Mouse (Mus musculus): ENCODE results near the gene Rpl7a. TPM values are rescaled to one million over a fixed set of nuclear protein-coding genes. Genes with fewer than 3 reads are reported as not detected.

Gene Rpl7a
- polyA plus RNA-seq, 1 experiment: 639 TPM

DNA sequence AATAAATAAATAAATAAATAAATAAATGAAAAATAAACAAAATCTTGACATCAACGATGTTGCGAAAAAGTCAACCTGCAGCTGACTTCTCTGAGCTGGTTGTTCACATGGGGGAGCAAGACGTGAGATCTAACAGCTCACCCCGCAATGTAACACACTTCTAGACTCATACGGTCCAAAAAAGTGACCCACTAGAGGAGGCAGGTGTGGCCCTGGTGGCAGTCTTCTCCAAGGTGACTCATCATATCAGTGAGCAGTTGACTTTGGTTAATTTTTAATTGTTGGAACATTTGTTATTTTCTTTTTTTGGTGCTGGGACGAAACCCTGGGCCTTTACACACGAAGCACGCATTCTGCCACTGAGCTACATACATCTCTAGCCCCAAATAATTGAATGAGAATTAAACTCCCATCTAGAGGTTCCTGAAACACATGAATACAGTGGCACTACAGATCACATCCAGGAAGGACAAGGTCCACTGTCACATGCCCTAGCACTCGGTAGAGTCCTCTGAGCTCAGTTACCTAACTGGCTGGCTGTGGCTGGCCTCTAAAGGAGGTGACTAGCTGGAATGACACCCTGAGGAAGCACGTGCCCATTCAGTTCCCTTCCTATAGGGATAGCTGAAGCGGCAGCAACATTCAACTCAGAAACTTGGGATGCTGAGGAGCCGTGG is 46.4 kb downstream of the Rpl7a start:
- Histone ChIP-seq H3K4me1 (ENCODE audit: control insufficient read depth, insufficient read depth, insufficient read length, low read length) (peaks cover 15% of the 10 kb centered on the region; the same call in 1 of the 2 replicates), H3K36me3 (ENCODE audit: control insufficient read depth, insufficient read depth, low read length) (peaks cover 75% of the 10 kb centered on the region), H3K4me3 (ENCODE audit: low read depth, low read length) (no peak overlapping the region), H3K27ac (ENCODE audit: insufficient read depth, low read depth, low read length) (peak overlapping the region; percentile 95), H3K27me3 (ENCODE audit: control insufficient read depth, insufficient read depth, low read length) (no peaks in the 10 kb centered on the region)
- WGBS: 41% methylated on average over 12 of the region's 12 CpGs
- TF ChIP-seq POLR2A (IDR thresholded peaks at IDR 0.05; ENCODE audit: low read depth, low read length) (no peak), CTCF (IDR thresholded peaks at IDR 0.05; ENCODE audit: extremely low read depth, insufficient read length, insufficient replicate concordance, low read depth, low read length) (peak; percentile 1; the same call in 1 of the 2 replicates)

DNA sequence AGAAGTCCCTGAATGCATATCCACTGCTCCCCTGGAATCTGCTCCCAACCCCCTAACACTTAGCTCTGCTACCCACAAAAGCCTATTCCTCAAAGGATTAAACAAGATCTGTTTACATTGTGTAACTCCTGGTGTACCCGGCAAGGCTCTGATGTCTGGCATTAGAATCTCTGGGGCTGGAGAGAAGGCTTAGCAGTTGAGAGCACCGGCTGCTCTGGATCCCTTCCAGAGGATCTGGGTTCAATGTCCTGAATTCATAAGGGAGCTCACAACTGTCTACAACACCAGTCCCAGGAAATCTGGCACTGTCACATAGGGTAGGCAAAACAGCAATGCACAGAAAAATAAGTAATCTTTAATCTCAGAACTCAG is 46.9 kb downstream of the Rpl7a start:
- H3K4me3 ChIP-seq (ENCODE audit: low read depth, low read length): no peak overlapping the region
- WGBS: 14% methylated on average over 2 of the region's 2 CpGs
- no peak for TF ChIP-seq CTCF (IDR thresholded peaks at IDR 0.05; ENCODE audit: extremely low read depth, insufficient read length, insufficient replicate concordance, low read depth, low read length)
- TF ChIP-seq POLR2A (IDR thresholded peaks at IDR 0.05; ENCODE audit: low read depth, low read length): no peak
- peaks cover 15% of the 10 kb centered on the region; the same call in 1 of the 2 replicates for H3K4me1 ChIP-seq (ENCODE audit: control insufficient read depth, insufficient read depth, insufficient read length, low read length)
- no peaks in the 10 kb centered on the region for H3K27me3 ChIP-seq (ENCODE audit: control insufficient read depth, insufficient read depth, low read length)
- peaks cover 76% of the 10 kb centered on the region for H3K36me3 ChIP-seq (ENCODE audit: control insufficient read depth, insufficient read depth, low read length)
- peak overlapping the region; percentile 95 for H3K27ac ChIP-seq (ENCODE audit: insufficient read depth, low read depth, low read length)

GRCm38 (mm10) chr2:26960756-26961155 is 50.2 kb downstream of the Rpl7a start:
- H3K27me3 ChIP-seq (ENCODE audit: control insufficient read depth, insufficient read depth, low read length): no peaks in the 10 kb centered on the region
- H3K36me3 ChIP-seq (ENCODE audit: control insufficient read depth, insufficient read depth, low read length): peaks cover 45% of the 10 kb centered on the region
- peak; percentile 38; the same call in 1 of the 2 replicates for TF ChIP-seq CTCF (IDR thresholded peaks at IDR 0.05; ENCODE audit: extremely low read depth, insufficient read length, insufficient replicate concordance, low read depth, low read length)
- TF ChIP-seq POLR2A (IDR thresholded peaks at IDR 0.05; ENCODE audit: low read depth, low read length): no peak
- WGBS: 67% methylated on average over 4 of the region's 4 CpGs
- no peak overlapping the region for H3K4me3 ChIP-seq (ENCODE audit: low read depth, low read length)
- peaks cover 14% of the 10 kb centered on the region; the same call in 1 of the 2 replicates for H3K4me1 ChIP-seq (ENCODE audit: control insufficient read depth, insufficient read depth, insufficient read length, low read length)
- no peak overlapping the region for H3K27ac ChIP-seq (ENCODE audit: insufficient read depth, low read depth, low read length)

Other genes starting within 250 kb of the Rpl7a start
- not detected in 2 replicates for gene Lcn4, start 239.5 kb upstream of the Rpl7a start, polyA plus RNA-seq (2012; rRNA removed)
- 0.29 TPM in 1 of 2 replicates, not detected in the other for gene Abo, start 45.8 kb upstream of the Rpl7a start, polyA plus RNA-seq (2012; rRNA removed)
- gene Surf6, start 7.9 kb upstream of the Rpl7a start, polyA plus RNA-seq (2012; rRNA removed): 2.8 and 3.4 TPM in 2 replicates
- gene Med22, start 87 bp upstream of the Rpl7a start, polyA plus RNA-seq (2012; rRNA removed): 9.9 and 16.6 TPM in 2 replicates
- gene Surf2, start 5.6 kb downstream of the Rpl7a start, polyA plus RNA-seq (2012; rRNA removed): 8.7 and 11.3 TPM in 2 replicates
- gene Surf1, start 5.8 kb downstream of the Rpl7a start, polyA plus RNA-seq (2012; rRNA removed): 15.4 and 35.7 TPM in 2 replicates
- gene Surf4, start 23.2 kb downstream of the Rpl7a start, polyA plus RNA-seq (2012; rRNA removed): 382 and 644 TPM in 2 replicates
- gene Stkld1, start 23.3 kb downstream of the Rpl7a start, polyA plus RNA-seq (2012; rRNA removed): 0.13 and 0.19 TPM in 2 replicates
- 11.3 and 14.7 TPM in 2 replicates for gene Rexo4, start 53.6 kb downstream of the Rpl7a start, polyA plus RNA-seq (2012; rRNA removed)
- gene Adamts13, start 62.7 kb downstream of the Rpl7a start, polyA plus RNA-seq (2012; rRNA removed): 0.94 and 1.1 TPM in 2 replicates
- gene Cacfd1, start 99.2 kb downstream of the Rpl7a start, polyA plus RNA-seq (2012; rRNA removed): 39.5 and 49.1 TPM in 2 replicates
- 6.1 and 6.7 TPM in 2 replicates for gene Slc2a6, start 117.2 kb downstream of the Rpl7a start, polyA plus RNA-seq (2012; rRNA removed)
- 0.18 TPM in 1 of 2 replicates, not detected in the other for gene Mymk, start 161.4 kb downstream of the Rpl7a start, polyA plus RNA-seq (2012; rRNA removed)
- gene Adamtsl2, start 168.6 kb downstream of the Rpl7a start, polyA plus RNA-seq (2012; rRNA removed): 1.5 and 1.9 TPM in 2 replicates
- gene Fam163b, start 231.7 kb downstream of the Rpl7a start, polyA plus RNA-seq (2012; rRNA removed): 0.08 TPM in 2 replicates

Data from small intestine, adult 2 months (tissue).